Mouse (Mus musculus) kidney, adult 2 months (tissue): ENCODE data around the gene Rab33b.

Source experiments
- CTCF ChIP-seq: fragments of 200-500 bp; conservative IDR thresholded peaks from 2 replicates; pipeline ENCODE4 v1.5.1; 2011; ENCODE audit warnings: low read depth, mild to moderate bottlenecking, control low read depth, low read length, moderate library complexity, mixed read lengths; ENCODE audit not compliant: insufficient read depth, insufficient read length
- POLR2A ChIP-seq: fragments of 200-500 bp; IDR thresholded peaks from one replicate; pipeline ENCODE4 v1.6.1; 2011; ENCODE audit warnings: low read depth, low read length, control low read depth

- TF ChIP-seq CTCF (no peak), POLR2A (no peak)
Measured at GRCm38 (mm10) chr3:51534013-51534412, 50.3 kb downstream of the Rab33b start.
